Mouse (Mus musculus) kidney, embryonic 14.5 days (tissue): Measurements from ENCODE around the gene Angptl7. TPM values are rescaled to one million over a fixed set of nuclear protein-coding genes. Genes with fewer than 3 reads are reported as not detected.

ENCODE experiments used
- ATAC-seq: fragments of 200-750 bp; cut with Nextera tagmentation; 2 replicates; pipeline ENCODE4 v1.8.0; 2017; ENCODE audit warnings: moderate number of reproducible peaks, mild to moderate bottlenecking, moderate TSS enrichment, moderate library complexity; ENCODE audit not compliant: low FRiP score, low TSS enrichment
- H3K27ac ChIP-seq: fragments of 300-500 bp; sonication (generic); 2 replicates; pipeline ENCODE4 v1.5.1; 2014; ENCODE audit warnings: low read depth, mild to moderate bottlenecking, low read length, moderate library complexity, mixed read lengths
- H3K27me3 ChIP-seq: fragments of 300-500 bp; sonication (generic); 2 replicates; pipeline ENCODE4 v1.6.1; 2014; ENCODE audit warnings: mild to moderate bottlenecking, low read length; ENCODE audit not compliant: control insufficient read depth, insufficient read depth
- H3K36me3 ChIP-seq: fragments of 300-500 bp; sonication (generic); 2 replicates; pipeline ENCODE4 v1.6.1; 2014; ENCODE audit warnings: low read length, mixed read lengths; ENCODE audit not compliant: control insufficient read depth, insufficient read depth
- H3K4me1 ChIP-seq: fragments of 300-500 bp; sonication (generic); 2 replicates; pipeline ENCODE4 v1.6.1; 2014; ENCODE audit warnings: low read length, mixed read lengths; ENCODE audit not compliant: control insufficient read depth, insufficient read depth
- H3K4me2 ChIP-seq: fragments of 300-500 bp; sonication (generic); replicated peaks from 2 replicates; pipeline ENCODE4 v1.6.1; 2014; ENCODE audit warnings: low read depth, mild to moderate bottlenecking, low read length
- H3K4me3 ChIP-seq: fragments of 300-500 bp; sonication (generic); 2 replicates; pipeline ENCODE4 v1.5.1; 2014; ENCODE audit warnings: mild to moderate bottlenecking, low read length
- H3K9ac ChIP-seq: fragments of 300-500 bp; sonication (generic); 2 replicates; pipeline ENCODE4 v1.6.1; 2014; ENCODE audit warnings: low read depth, mild to moderate bottlenecking, low read length, moderate library complexity
- H3K9me3 ChIP-seq: fragments of 300-500 bp; sonication (generic); 2 replicates; pipeline ENCODE4 v1.6.1; 2016; ENCODE audit warnings: low read length; ENCODE audit not compliant: control insufficient read depth
- WGBS: fragments of 180-500 bp; shearing (Covaris S2); extraction: QIAGEN DNeasy Blood & Tissue Kit; methylation state at CpG from one replicate; pipeline ENCODE4 v1.1.7; 2014; 5-methylcytosine and 5-hydroxymethylcytosine counted together
- polyA plus RNA-seq: library from polyadenylated mRNA; unstranded; fragments of >200 nt; fragmentation: Nextera tagmentation; extraction: Ambion mirVana; gene quantifications from 2 replicates; pipeline ENCODE4 v1.2.1, GENCODE M21; 2014

The Angptl7 gene
- polyA plus RNA-seq, 1 experiment from 2014 or later: 1.4 TPM

DNA sequence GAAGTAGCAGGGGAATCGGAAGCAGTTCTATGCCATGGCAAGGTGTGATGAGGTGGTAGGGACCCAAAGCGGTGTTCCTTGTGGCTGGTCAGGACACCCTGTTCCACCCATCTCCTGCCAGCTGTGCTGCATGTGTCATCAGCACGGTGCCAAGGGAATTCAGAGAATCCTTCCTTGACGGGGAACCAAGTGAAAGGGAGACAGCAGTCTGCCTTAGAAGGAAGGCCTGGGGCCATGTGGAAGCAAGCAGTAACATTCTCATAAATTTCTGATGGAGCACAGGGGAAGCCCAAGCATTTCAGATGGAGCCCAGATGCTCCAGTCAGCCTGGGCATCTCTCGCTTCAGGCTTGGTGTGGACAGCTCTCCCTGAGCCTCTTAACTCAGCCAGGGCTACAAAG lies 7.3 kb upstream of the Angptl7 start:
- H3K27me3 ChIP-seq: no peaks in the 10 kb centered on the region
- peaks cover 11% of the 10 kb centered on the region for H3K4me1 ChIP-seq
- peaks cover 20% of the 10 kb centered on the region for H3K36me3 ChIP-seq
- no peaks in the 10 kb centered on the region for H3K9me3 ChIP-seq
- no peak overlapping the region for H3K27ac ChIP-seq
- WGBS: 83% methylated on average over 5 of the region's 5 CpGs
- no peak overlapping the region for H3K4me3 ChIP-seq
- H3K4me2 ChIP-seq: no peak overlapping the region
- no peak for ATAC-seq
- no peak overlapping the region for H3K9ac ChIP-seq

GRCm38 (mm10) chr4:148504497-148504959 lies 4.3 kb upstream of the Angptl7 start:
- peak; percentile 61; the same call in 1 of the 2 replicates for ATAC-seq
- Histone ChIP-seq H3K4me2 (no peak overlapping the region), H3K9me3 (no peaks in the 10 kb centered on the region), H3K27me3 (no peaks in the 10 kb centered on the region), H3K4me3 (no peak overlapping the region), H3K9ac (no peak overlapping the region), H3K4me1 (peaks cover 11% of the 10 kb centered on the region), H3K27ac (no peak overlapping the region), H3K36me3 (peaks cover 24% of the 10 kb centered on the region)
- 7% methylated on average over 8 of the region's 8 CpGs for WGBS

GRCm38 (mm10) chr4:148495874-148496689 lies 4.2 kb downstream of the Angptl7 start:
- 0 out of 2 replicates have a peak, but pooled peaks cover 4% of the 10 kb centered on the region for H3K4me1 ChIP-seq
- H3K4me2 ChIP-seq: no peak overlapping the region
- H3K9me3 ChIP-seq: no peaks in the 10 kb centered on the region
- no peak overlapping the region for H3K4me3 ChIP-seq
- H3K27ac ChIP-seq: no peak overlapping the region
- no peaks in the 10 kb centered on the region for H3K27me3 ChIP-seq
- no peak for ATAC-seq
- H3K36me3 ChIP-seq: peaks cover 64% of the 10 kb centered on the region
- WGBS: 84% methylated on average over 25 of the region's 25 CpGs
- H3K9ac ChIP-seq: no peak overlapping the region

- no peak overlapping the region for H3K4me2 ChIP-seq
- WGBS: 95% methylated on average over 6 of the region's 6 CpGs
- no peak for ATAC-seq
- H3K27me3 ChIP-seq: no peaks in the 10 kb centered on the region
- no peaks in the 10 kb centered on the region for H3K9me3 ChIP-seq
- no peak overlapping the region for H3K27ac ChIP-seq
- H3K9ac ChIP-seq: no peak overlapping the region
- H3K4me3 ChIP-seq: no peak overlapping the region
- 0 out of 2 replicates have a peak, but pooled peaks cover 4% of the 10 kb centered on the region for H3K4me1 ChIP-seq
- peaks cover 66% of the 10 kb centered on the region for H3K36me3 ChIP-seq
Observed at GRCm38 (mm10) chr4:148495160-148495559, 5.1 kb downstream of the Angptl7 start.

DNA sequence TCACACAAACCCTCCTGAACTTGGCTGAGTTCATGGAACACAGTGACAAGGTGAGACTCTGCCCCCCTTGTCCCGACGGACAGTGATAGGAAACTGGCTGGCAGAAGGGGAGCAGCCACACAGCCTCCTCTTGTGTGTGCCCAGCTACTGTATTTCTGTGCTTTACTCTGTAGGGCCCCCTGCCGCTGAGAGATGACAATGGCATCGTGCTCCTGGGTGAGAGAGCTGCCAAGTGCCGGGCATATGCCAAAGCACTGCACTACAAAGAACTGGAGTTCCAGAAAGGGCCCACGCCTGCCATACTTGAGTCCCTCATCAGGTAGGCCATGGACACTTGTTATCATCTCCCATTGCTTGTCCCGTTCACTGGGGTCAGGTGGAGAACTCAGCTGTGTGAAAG lies 8.8 kb downstream of the Angptl7 start:
- Histone ChIP-seq H3K9me3 (no peaks in the 10 kb centered on the region), H3K36me3 (peaks cover 76% of the 10 kb centered on the region), H3K27ac (no peak overlapping the region), H3K4me1 (0 out of 2 replicates have a peak, but pooled peaks cover 4% of the 10 kb centered on the region), H3K9ac (no peak overlapping the region), H3K4me3 (no peak overlapping the region), H3K27me3 (no peaks in the 10 kb centered on the region), H3K4me2 (no peak overlapping the region)
- no peak for ATAC-seq
- 90% methylated on average over 7 of the region's 7 CpGs for WGBS

DNA sequence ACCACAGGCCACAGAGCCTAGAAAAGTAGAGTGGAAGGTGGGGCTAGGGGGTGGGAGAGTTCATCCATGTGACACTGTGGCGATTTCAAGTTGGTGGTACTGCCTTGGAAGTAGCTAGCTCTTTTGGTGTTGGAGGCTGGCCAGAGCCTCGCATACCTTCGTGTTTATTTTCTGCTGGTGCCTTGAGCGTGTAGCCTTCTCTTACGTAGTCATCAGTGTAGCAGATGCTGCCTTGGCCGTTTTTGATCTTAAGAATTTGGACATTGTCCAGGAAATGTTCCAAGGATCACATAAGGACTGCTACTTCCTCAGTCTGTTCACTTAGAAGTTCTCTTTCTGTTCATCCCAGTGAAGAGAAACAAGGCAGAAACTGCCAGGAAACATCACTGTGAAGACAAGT lies 9.8 kb downstream of the Angptl7 start:
- no peak overlapping the region for H3K4me3 ChIP-seq
- H3K4me2 ChIP-seq: no peak overlapping the region
- H3K9me3 ChIP-seq: no peaks in the 10 kb centered on the region
- H3K27me3 ChIP-seq: no peaks in the 10 kb centered on the region
- peaks cover 76% of the 10 kb centered on the region for H3K36me3 ChIP-seq
- WGBS: 75% methylated on average over 6 of the region's 6 CpGs
- ATAC-seq: no peak
- H3K4me1 ChIP-seq: 0 out of 2 replicates have a peak, but pooled peaks cover 4% of the 10 kb centered on the region
- no peak overlapping the region for H3K9ac ChIP-seq
- no peak overlapping the region for H3K27ac ChIP-seq

GRCm38 (mm10) chr4:148487841-148488240 lies 12.4 kb downstream of the Angptl7 start:
- Histone ChIP-seq H3K4me3 (no peak overlapping the region), H3K9me3 (no peaks in the 10 kb centered on the region), H3K4me2 (no peak overlapping the region), H3K36me3 (peaks cover 96% of the 10 kb centered on the region), H3K9ac (no peak overlapping the region), H3K4me1 (no peaks in the 10 kb centered on the region), H3K27ac (no peak overlapping the region), H3K27me3 (no peaks in the 10 kb centered on the region)
- WGBS: 81% methylated on average over 2 of the region's 2 CpGs
- no peak for ATAC-seq

GRCm38 (mm10) chr4:148484511-148484910 lies 15.7 kb downstream of the Angptl7 start:
- Histone ChIP-seq H3K27me3 (no peaks in the 10 kb centered on the region), H3K9me3 (no peaks in the 10 kb centered on the region), H3K4me2 (no peak overlapping the region), H3K4me1 (no peaks in the 10 kb centered on the region), H3K36me3 (peaks cover 91% of the 10 kb centered on the region), H3K4me3 (no peak overlapping the region), H3K27ac (no peak overlapping the region), H3K9ac (no peak overlapping the region)
- ATAC-seq: no peak
- 93% methylated on average over 12 of the region's 12 CpGs for WGBS

- no peaks in the 10 kb centered on the region for H3K27me3 ChIP-seq
- peaks cover 77% of the 10 kb centered on the region for H3K36me3 ChIP-seq
- no peak for ATAC-seq
- no peak overlapping the region for H3K4me3 ChIP-seq
- H3K9me3 ChIP-seq: no peaks in the 10 kb centered on the region
- no peak overlapping the region for H3K9ac ChIP-seq
- no peaks in the 10 kb centered on the region for H3K4me1 ChIP-seq
- no peak overlapping the region for H3K4me2 ChIP-seq
- 67% methylated on average over 2 of the region's 2 CpGs for WGBS
- H3K27ac ChIP-seq: no peak overlapping the region
Observed at GRCm38 (mm10) chr4:148481557-148482168, 18.6 kb downstream of the Angptl7 start.
